Mouse (Mus musculus) skeletal muscle tissue, adult 2 months (tissue): Measurements from ENCODE around the gene Gm1110.
"Not testable (repeated sequence)": the region's sequence is repeated elsewhere in the genome, so short reads cannot be mapped to it uniquely, and the experiment has no call there.

Experiments
- DNase-seq: peaks from one replicate; pipeline ENCODE4 v3.0.0-alpha.2; 2012; ENCODE audit warnings: low read depth, low spot score

Gene Gm1110

GRCm38 (mm10) chr9:26922909-26923526 lies at the start of gene Gm1110:
Gene Gm1110, minus strand, starts transcription at chr9:26923111.
- no peak for DNase-seq

DNA sequence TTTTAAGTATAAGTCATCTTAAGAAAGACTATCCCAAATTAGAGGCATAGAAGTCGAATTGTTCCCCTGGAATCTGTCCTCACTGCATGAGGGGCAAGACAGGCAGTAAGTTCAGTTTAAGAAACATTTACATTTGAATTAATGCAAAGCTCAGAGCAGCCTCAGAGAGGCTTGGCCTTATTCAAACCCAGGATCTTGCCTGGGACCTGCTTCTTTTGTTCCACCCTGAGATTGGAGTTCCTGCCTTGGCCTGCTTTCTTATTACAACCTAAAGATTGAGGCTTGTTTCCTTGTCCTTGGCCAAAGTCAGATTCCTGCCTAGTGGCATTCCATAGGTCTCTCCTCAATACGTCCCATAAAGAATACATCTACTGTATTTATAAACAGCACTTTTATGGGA lies 24.9 kb upstream of the Gm1110 start:
- DNase-seq: no peak

- DNase-seq: no peak
Observed at GRCm38 (mm10) chr9:26924146-26924545, 1.2 kb upstream of the Gm1110 start.

DNA sequence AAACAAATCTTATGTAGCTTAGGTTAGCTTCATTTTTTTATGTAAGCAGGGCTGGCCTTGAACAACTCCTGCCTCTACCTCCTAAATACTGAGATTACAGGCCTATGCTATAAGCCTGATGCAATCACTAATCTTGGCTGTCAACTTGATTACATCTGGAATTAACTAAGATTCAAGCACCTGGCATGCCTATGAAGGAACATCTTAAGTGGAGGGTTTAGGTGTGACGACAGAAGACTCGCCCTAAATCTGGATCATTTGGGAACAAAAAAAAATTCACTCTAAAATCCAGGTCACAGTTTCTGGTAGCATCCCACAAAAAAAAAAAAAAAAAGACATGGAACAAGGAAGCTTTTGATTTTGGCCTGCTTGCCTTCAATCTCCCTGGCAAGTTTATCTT lies 3.1 kb downstream of the Gm1110 start:
- DNase-seq: no peak

DNA sequence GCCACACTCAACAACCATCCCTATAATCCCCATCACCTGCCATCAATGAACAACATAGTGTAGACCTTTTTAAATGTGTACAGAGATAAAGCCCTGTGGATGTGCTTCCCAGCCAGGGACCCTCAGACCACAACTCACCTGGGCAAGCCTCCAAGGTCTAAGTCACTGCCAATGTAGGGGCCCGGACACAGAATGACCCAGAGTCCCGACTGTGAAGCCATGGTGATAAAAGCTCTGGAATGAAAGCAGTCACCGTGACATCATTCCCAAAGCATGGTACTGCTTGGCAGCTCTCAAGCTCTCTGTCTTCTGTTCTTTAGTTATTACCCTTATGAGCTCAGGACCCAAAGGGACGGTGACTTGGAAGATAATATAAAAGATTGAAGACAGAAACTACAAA lies 9.8 kb downstream of the Gm1110 start:
- DNase-seq: peak; percentile 7

DNA sequence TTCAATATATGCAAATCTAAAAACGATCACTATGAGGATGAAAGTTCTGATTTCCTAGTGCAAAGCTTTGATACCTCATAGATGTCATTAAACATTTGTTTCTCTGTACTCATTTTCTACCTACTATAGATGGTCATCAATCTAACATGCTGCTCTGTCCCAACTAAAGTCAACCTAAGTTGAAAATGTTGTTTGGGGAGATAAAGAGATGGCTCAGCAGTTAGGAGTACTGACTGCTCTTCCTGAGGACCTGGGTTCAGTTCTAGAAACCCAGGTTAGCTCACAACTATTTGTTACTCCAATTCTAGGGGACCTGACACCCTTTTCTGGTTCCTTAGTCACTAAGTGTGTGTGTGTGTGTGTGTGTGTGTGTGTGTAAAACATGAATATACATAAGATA lies 11.7 kb downstream of the Gm1110 start:
- DNase-seq: no peak

DNA sequence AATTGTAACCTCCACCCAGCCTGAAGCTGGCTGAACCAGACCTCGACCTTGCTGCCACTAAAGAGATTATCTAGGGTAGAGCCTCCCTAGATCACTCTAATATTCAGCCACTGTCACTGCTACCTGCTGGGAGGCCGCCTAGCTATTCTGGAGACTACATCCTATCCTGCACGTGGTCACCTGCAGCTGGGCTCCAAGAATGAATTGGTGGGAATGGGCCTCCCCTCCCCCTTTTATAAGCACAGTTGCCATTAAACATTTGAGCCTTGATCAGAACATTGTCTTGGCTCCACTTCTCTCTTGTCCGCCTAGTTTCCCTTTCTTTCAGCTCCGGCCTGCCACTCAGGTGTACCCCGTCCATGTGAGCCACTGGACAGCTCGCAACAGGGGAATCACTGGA lies 53.1 kb downstream of the Gm1110 start:
- DNase-seq: not testable (repeated sequence)

DNA sequence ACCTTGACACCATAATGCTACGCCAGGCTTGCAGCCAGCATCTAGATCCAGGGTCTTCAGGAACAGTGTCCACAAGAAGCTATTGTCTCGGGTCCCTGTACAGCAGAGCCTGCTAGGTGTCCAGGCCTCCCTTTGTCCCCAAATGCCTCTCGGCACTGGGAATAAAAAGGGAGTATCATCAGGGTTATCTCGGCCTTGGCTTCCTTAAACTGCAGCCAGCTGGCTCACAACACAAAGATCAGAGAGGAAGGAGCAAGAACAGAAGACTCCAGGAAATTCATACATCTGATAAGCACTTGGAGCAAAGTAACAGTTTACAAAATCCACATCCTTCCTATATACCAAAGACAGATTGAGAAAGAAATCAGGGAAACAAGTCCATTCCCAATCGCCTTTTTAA lies 62.2 kb downstream of the Gm1110 start, which contains the start of gene Glb1l3:
Gene Glb1l3 (minus strand): TSS at position 140 of the 400 bp plus-strand sequence.
- DNase-seq: no peak

DNA sequence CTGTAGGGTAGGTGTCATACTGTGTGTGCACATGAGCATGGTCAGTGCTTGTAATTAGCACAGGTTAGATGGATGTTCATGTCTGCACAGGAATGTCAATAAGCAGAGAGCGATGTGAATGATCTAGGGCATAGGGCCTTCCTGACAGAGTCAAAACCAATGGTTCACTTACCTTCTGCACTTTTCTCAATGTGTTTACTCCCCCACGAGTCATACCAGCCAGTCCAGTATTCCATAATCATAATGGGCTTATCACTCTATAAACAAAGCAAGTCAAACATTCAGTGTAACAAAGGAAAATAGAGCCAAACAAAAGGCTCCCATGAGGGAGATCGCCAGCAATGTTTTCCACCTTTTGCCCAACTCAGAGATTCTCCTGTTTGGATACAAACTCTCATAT lies 91.8 kb downstream of the Gm1110 start:
- DNase-seq: no peak
